17 mouse cellular contexts compared by ENCODE assay signal in the genomic region with DNA sequence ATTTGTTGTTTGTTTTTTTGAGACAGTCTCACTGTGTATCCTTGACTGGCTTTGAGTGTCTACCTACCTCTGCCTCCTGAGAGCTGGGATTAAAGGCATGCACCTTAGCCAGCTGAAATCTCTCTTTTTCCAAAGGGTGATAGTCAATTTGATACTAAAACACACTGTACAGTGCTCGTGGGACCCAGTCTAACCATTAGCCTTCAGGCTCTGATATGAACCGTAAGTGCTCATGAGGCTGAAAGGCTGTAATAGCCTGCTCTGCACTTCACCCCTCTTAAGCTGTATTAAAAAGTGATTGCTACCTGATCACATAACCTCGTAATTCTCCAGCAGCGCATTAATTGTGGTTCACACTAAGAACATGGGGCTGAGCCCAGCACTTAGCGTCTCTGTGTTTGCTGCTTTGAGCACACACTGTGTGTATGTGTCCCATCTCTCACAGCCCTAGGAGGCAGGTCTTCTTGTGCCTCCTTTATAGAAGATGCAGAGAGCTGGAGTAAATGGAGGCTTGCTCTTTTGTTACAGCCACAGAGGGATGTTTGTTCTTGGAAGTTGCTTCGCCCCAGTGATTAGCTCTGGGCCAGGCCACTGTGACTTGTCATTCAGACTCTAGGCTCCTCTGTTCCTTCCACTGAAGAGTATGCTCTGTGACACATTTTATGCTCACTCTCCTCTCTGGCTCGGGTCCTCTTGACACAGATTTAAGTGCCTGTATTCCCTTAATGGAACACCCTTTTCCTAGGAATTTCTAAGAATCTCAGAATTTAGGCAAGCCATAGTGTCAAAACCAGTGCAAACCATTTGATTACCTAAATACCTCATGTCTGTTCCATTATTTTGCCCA. TPM values are rescaled to one million over a fixed set of nuclear protein-coding genes. Genes with fewer than 3 reads are reported as not detected.
DNase-seq lines count a peak whose midpoint lies in the region; ATAC-seq and TF ChIP-seq lines count a peak whose summit lies in the region.
"Had no signal": no experiment of that assay in that cellular context is flagged by ENCODE, and none has a peak within 500 bp of the region (broad histone marks: within the 10 kb centered on the region; RNA-seq: fewer than 3 reads in every experiment).

No protein-coding gene starts in this region.

- no peaks in the 10 kb centered on the region for H3K36me3 ChIP-seq in hindbrain, embryonic 11.5 days (ENCODE audit: control insufficient read depth, insufficient read depth, low read length)
- no peaks in the 10 kb centered on the region for H3K36me3 ChIP-seq in hindbrain, embryonic 10.5 days
- H3K36me3 ChIP-seq in MEL (ENCODE audit: control insufficient read depth in 1 of 2, insufficient read depth in 2 of 2, low read length in 2 of 2), result peaks cover 0 to 31% of the 10 kb centered on the region in 2 experiments; a peak in 2 of 4 replicates
- H3K36me3 ChIP-seq in forebrain, embryonic 12.5 days (replicated peaks), result no peaks in the 10 kb centered on the region
- H3K36me3 ChIP-seq in hindbrain, postnatal 0 days (ENCODE audit: insufficient read depth, low read length), result no peaks in the 10 kb centered on the region
- H3K36me3 ChIP-seq: embryonic facial prominence, embryonic 13.5 days; G1E had no signal

- no peak overlapping the region for H3K9ac ChIP-seq in hindbrain, embryonic 11.5 days (ENCODE audit: low read depth, low read length)
- H3K9ac ChIP-seq in MEL (ENCODE audit: control insufficient read depth, low read depth, low read length, poor library complexity, severe bottlenecking), result no peak overlapping the region
- H3K9ac ChIP-seq in forebrain, embryonic 12.5 days, result no peak overlapping the region
- H3K9ac ChIP-seq in hindbrain, postnatal 0 days (replicated peaks; ENCODE audit: low read length), result no peak overlapping the region
- H3K9ac ChIP-seq: embryonic facial prominence, embryonic 13.5 days; liver, embryonic 14.5 days had no signal

- no peak overlapping the region for H3K4me2 ChIP-seq in hindbrain, embryonic 11.5 days (replicated peaks; ENCODE audit: low read depth, low read length)
- H3K4me2 ChIP-seq in forebrain, embryonic 12.5 days, result no peak overlapping the region
- H3K4me2 ChIP-seq in hindbrain, postnatal 0 days (ENCODE audit: low read depth, low read length), result no peak overlapping the region
- H3K4me2 ChIP-seq: embryonic facial prominence, embryonic 13.5 days had no signal

- no peak overlapping the region for H3K27ac ChIP-seq in hindbrain, embryonic 11.5 days (ENCODE audit: low read depth, low read length)
- H3K27ac ChIP-seq in hindbrain, embryonic 10.5 days, result no peak overlapping the region
- H3K27ac ChIP-seq in MEL (ENCODE audit: control insufficient read depth, low read depth, low read length), result 0 out of 2 replicates have a peak overlapping the region, but pooled peaks have one; percentile 6
- H3K27ac ChIP-seq in forebrain, embryonic 12.5 days, result 0 out of 2 replicates have a peak overlapping the region, but pooled peaks have one; percentile 50
- H3K27ac ChIP-seq in hindbrain, postnatal 0 days, result peak overlapping the region; percentile 54; the same call in 1 of the 2 replicates
- H3K27ac ChIP-seq: embryonic facial prominence, embryonic 13.5 days; heart, adult 2 months; liver, embryonic 14.5 days had no signal

- no peak for DNase-seq in hindbrain, embryonic 11.5 days (ENCODE audit: low spot score)
- no peak for DNase-seq in hindbrain, embryonic 10.5 days (ENCODE audit: low spot score)
- DNase-seq in MEL (ENCODE audit: low read depth, low spot score), result no peak
- DNase-seq in hindbrain, postnatal 0 days (ENCODE audit: low spot score), result peak; percentile 33
- DNase-seq in thymus, postnatal 36 days, result no peak
- DNase-seq in adrenal gland, postnatal 10 days, result no peak
- DNase-seq: cerebellum, postnatal 10 days; heart, adult 2 months; heart, postnatal 14 days; kidney, adult 18-20 months; thymus, postnatal 4 days had no signal

- TF ChIP-seq POLR2A in MEL (IDR thresholded peaks at IDR 0.05; ENCODE audit: control insufficient read depth in 1 of 2, insufficient read depth in 1 of 2, low read depth in 1 of 2, low read length in 2 of 2, poor library complexity in 1 of 2), result no peak

- no peaks in the 10 kb centered on the region for H3K27me3 ChIP-seq in hindbrain, embryonic 11.5 days (ENCODE audit: control insufficient read depth, insufficient read depth, low read length)
- no peaks in the 10 kb centered on the region for H3K27me3 ChIP-seq in hindbrain, embryonic 10.5 days (ENCODE audit: insufficient read depth, poor library complexity, severe bottlenecking)
- no peaks in the 10 kb centered on the region for H3K27me3 ChIP-seq in MEL (ENCODE audit: control insufficient read depth in 1 of 2, insufficient read depth in 2 of 2, low read length in 2 of 2)
- no peaks in the 10 kb centered on the region for H3K27me3 ChIP-seq in forebrain, embryonic 12.5 days
- no peaks in the 10 kb centered on the region for H3K27me3 ChIP-seq in hindbrain, postnatal 0 days (ENCODE audit: insufficient read depth, low read length)
- H3K27me3 ChIP-seq: embryonic facial prominence, embryonic 13.5 days; megakaryocyte, embryonic 14.5 days had no signal

- 65% methylated on average over 7 of the region's 7 CpGs for WGBS in hindbrain, embryonic 11.5 days
- 64% methylated on average over 7 of the region's 7 CpGs for WGBS in hindbrain, embryonic 10.5 days
- WGBS in forebrain, embryonic 12.5 days, result 34% methylated on average over 7 of the region's 7 CpGs
- WGBS in hindbrain, postnatal 0 days, result 52% methylated on average over 7 of the region's 7 CpGs

- H3K4me1 ChIP-seq in hindbrain, embryonic 11.5 days (replicated peaks; ENCODE audit: control insufficient read depth, insufficient read depth, low read length), result no peaks in the 10 kb centered on the region
- H3K4me1 ChIP-seq in hindbrain, embryonic 10.5 days (replicated peaks), result peaks cover 3% of the 10 kb centered on the region; the same call in 1 of the 2 replicates
- peaks cover 30 to 34% of the 10 kb centered on the region in 2 experiments for H3K4me1 ChIP-seq in MEL (ENCODE audit: control insufficient read depth in 1 of 2, insufficient read depth in 2 of 2, low read length in 2 of 2)
- H3K4me1 ChIP-seq in forebrain, embryonic 12.5 days, result peaks cover 7% of the 10 kb centered on the region; the same call in 1 of the 2 replicates
- H3K4me1 ChIP-seq in hindbrain, postnatal 0 days (ENCODE audit: insufficient read depth, low read length), result no peaks in the 10 kb centered on the region
- H3K4me1 ChIP-seq: embryonic facial prominence, embryonic 13.5 days had no signal

- no peak for TF ChIP-seq EP300 in MEL (IDR thresholded peaks at IDR 0.05; ENCODE audit: low read depth in 1 of 2, low read length in 2 of 2)

- peak; percentile 68 for ATAC-seq in hindbrain, embryonic 11.5 days (ENCODE audit: low FRiP score)
- ATAC-seq in forebrain, embryonic 12.5 days (ENCODE audit: low FRiP score), result peak; percentile 70; the same call in 1 of the 2 replicates
- ATAC-seq in hindbrain, postnatal 0 days, result peak; percentile 86
- no peak for ATAC-seq in erythroblast, adult 5-6 weeks (replicated peaks; ENCODE audit: low FRiP score, poor library complexity, severe bottlenecking)

- no peak for TF ChIP-seq CTCF in MEL (IDR thresholded peaks at IDR 0.05 in 2 of 3, conservative IDR thresholded peaks at IDR 0.05 in 1 of 3; ENCODE audit: control insufficient read depth in 1 of 3, insufficient read depth in 1 of 3, low read depth in 2 of 3, low read length in 3 of 3, poor library complexity in 1 of 3, severe bottlenecking in 1 of 3)
- no peak for TF ChIP-seq CTCF in hindbrain, postnatal 0 days (IDR thresholded peaks at IDR 0.05; ENCODE audit: low read depth)

- H3K4me3 ChIP-seq in hindbrain, embryonic 11.5 days (ENCODE audit: low read depth, low read length), result no peak overlapping the region
- no peak overlapping the region for H3K4me3 ChIP-seq in hindbrain, embryonic 10.5 days
- H3K4me3 ChIP-seq in MEL (ENCODE audit: control insufficient read depth in 1 of 2, insufficient read depth in 1 of 2, low read depth in 2 of 2, low read length in 2 of 2), result no peak overlapping the region
- H3K4me3 ChIP-seq in forebrain, embryonic 12.5 days (replicated peaks), result no peak overlapping the region
- no peak overlapping the region for H3K4me3 ChIP-seq in hindbrain, postnatal 0 days (ENCODE audit: low read length)
- H3K4me3 ChIP-seq: embryonic facial prominence, embryonic 13.5 days; heart, adult 2 months; megakaryocyte, embryonic 14.5 days had no signal

- no peaks in the 10 kb centered on the region for H3K9me3 ChIP-seq in hindbrain, embryonic 11.5 days (ENCODE audit: control insufficient read depth, low read length)
- no peaks in the 10 kb centered on the region for H3K9me3 ChIP-seq in hindbrain, embryonic 10.5 days
- no peaks in the 10 kb centered on the region for H3K9me3 ChIP-seq in MEL (replicated peaks; ENCODE audit: insufficient read depth, low read length)
- H3K9me3 ChIP-seq in forebrain, embryonic 12.5 days, result no peaks in the 10 kb centered on the region
- H3K9me3 ChIP-seq in hindbrain, postnatal 0 days (ENCODE audit: low read length), result no peaks in the 10 kb centered on the region
- H3K9me3 ChIP-seq: embryonic facial prominence, embryonic 13.5 days; G1E; megakaryocyte, embryonic 14.5 days had no signal

- no peak for TF ChIP-seq RAD21 in MEL (IDR thresholded peaks at IDR 0.05; ENCODE audit: low read depth, low read length)

- no peaks in the 10 kb centered on the region for H3K79me2 ChIP-seq in MEL (ENCODE audit: control insufficient read depth, insufficient read depth, low read length, poor library complexity)

TF ChIP-seq in MEL, 35 proteins besides CTCF, POLR2A, EP300 and RAD21 (continues in another document):
- TF ChIP-seq SMC3 (IDR thresholded peaks at IDR 0.05; ENCODE audit: low read depth, low read length) (no peak), ZMIZ1 (IDR thresholded peaks at IDR 0.05; ENCODE audit: low read depth, low read length) (no peak), BHLHE40 (IDR thresholded peaks at IDR 0.05; ENCODE audit: borderline replicate concordance, low read depth, low read length) (no peak), CHD1 (IDR thresholded peaks at IDR 0.05; ENCODE audit: low read depth, low read length) (no peak), CHD2 (IDR thresholded peaks at IDR 0.05; ENCODE audit: low read length) (no peak), KAT2A (conservative IDR thresholded peaks at IDR 0.05; ENCODE audit: low read depth, low read length) (no peak)

RNA-seq across cellular contexts. Expression of gene Gadd45a, which starts 26.7 kb away (rescaled TPM):
- 17.7 and 19.8 TPM in 2 replicates for polyA plus RNA-seq in hindbrain, embryonic 11.5 days (2014; fragmentation: Nextera tagmentation; extraction: Ambion mirVana)
- 21.9 and 25.7 TPM in 2 replicates for polyA plus RNA-seq in hindbrain, embryonic 10.5 days (2016; fragmentation: Nextera tagmentation; extraction: Ambion mirVana)
- total RNA-seq in MEL (2012; rRNA removed), result 18.1 and 29.3 TPM in 2 replicates
- polyA plus RNA-seq in MEL (2012; ENCODE audit: insufficient read depth in 1 of 2, insufficient read length in 2 of 2, low read depth in 1 of 2, low replicate concordance in 2 of 2, missing spikeins in 1 of 2), result 10 to 100 TPM in 1 of 2 experiments, not detected in 1; 37.4 TPM
- 20.6 and 27.0 TPM in 2 replicates for polyA plus RNA-seq in forebrain, embryonic 12.5 days (2016; fragmentation: Nextera tagmentation; extraction: Ambion mirVana)
- total RNA-seq in hindbrain, postnatal 0 days (2014; rRNA removed), result 7.9 and 14.9 TPM in 2 replicates
- polyA plus RNA-seq in hindbrain, postnatal 0 days (2015; fragmentation: Nextera tagmentation; extraction: Ambion mirVana), result 16.2 and 16.9 TPM in 2 replicates
- total RNA-seq in erythroblast, adult 5-6 weeks (2015; ENCODE audit: low replicate concordance), result 401 and 415 TPM in 2 replicates
- total RNA-seq in erythroblast, adult 5-6 weeks (2017; ENCODE audit: low replicate concordance), result 648 and 695 TPM in 2 replicates
- 10 to 100 TPM; 11.6 to 16.2 TPM for total RNA-seq in adrenal gland, postnatal 10 days (2021)

Comparison
In these comparisons a context has a peak if more than half of its experiments do, and no peak if none do; other contexts are left out.
1. H3K27ac ChIP-seq: peak in MEL (single experiment), forebrain, embryonic 12.5 days (single experiment) and hindbrain, postnatal 0 days (single experiment); none in hindbrain, embryonic 11.5 days (single experiment) and hindbrain, embryonic 10.5 days (single experiment).